Mouse (Mus musculus): Measurements from ENCODE around the gene Net1.
"Not testable (repeated sequence)": the region's sequence is repeated elsewhere in the genome, so short reads cannot be mapped to it uniquely, and the experiment has no call there.

The Net1 gene

DNA sequence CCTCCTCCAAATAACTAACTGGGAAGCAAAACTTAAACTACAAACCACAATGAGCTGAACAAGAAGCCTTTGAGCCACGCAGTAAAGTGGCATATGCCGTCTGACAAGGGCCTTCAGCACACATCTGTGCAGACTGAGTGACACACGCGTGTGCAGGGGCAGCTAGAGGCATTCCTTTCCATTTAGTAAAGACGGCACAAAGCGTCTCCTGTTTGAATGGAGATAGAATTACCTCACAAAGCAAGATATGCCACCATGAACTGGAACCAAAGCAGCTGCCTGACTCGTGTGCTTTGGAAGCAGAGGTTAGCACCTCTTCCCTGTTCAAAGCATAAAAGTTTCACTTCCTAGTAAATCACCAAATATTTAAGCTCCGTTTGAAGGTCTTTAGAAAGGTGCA lies 28.0 kb downstream of the Net1 start:
- DNase-seq (ENCODE audit: low spot score in 2 of 2) = no peak

DNA sequence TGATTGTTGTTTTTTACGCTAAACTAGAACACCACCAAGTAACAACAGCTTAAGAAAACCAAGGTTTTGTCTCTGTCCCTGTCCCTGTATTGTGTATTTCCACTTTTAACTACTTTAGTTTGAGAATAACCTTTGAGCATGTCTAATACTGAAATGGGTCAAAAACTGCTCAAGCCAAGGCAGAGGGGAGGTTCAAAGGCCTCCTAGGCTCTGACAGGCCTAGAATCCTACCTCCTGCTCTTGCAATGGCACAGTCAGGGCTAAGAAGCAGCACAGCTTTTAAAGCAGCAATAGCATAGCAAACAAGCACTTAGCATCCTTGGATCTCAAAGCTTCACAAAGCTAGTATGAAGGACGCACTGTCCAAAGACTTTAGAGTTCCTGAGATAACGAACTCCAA lies 28.9 kb downstream of the Net1 start:
- no peak for DNase-seq (ENCODE audit: low spot score in 2 of 2)

- DNase-seq (ENCODE audit: low spot score in 2 of 2) = no peak
Observed at GRCm38 (mm10) chr13:3886663-3887062, 31.4 kb downstream of the Net1 start.

DNA sequence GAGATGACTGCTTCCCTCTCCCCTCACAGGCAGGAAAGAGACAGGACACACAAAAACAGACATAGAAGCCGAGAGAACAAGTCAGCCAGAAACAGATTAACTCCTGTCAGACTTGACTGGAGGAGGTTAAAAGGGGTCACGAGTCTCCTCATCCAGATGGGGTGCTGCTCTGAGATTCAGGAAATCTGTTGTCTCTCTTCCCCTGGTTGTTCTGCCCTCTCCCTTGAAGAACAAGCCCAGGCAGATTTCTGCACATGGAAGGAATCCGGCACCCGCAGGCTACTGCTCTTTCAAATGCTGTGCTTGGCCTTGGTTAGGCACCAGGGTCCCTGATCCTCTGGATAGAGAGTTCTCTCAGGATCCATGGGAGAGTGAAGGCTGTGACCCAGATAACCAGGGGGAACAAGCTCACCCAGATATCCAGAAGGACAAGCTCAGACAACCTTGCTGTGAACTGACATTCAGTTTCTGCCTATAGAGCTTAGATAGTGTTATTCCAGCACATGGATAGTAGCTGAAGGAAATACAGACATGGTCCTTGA lies 40.3 kb downstream of the Net1 start:
- DNase-seq (ENCODE audit: low spot score in 2 of 2) = no peak

DNA sequence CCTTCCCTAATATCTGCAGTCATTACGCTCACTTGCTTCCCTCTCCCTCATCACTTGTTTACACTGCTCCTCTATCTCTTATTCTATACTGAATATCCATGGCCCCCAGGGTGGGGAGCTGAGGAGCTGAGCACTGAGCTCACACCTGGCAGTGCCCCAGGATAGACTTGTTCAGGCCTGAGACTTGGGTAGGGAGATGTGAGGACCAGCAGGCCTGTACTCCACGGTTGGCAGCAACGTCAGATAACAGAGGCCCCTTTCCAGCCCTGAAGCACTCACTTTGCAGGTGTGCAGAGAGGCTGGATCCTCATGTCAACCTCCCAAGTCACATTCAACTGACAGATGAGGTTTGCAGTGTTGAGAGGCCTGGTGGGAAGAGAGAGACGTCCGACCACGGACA lies 40.8 kb downstream of the Net1 start:
- DNase-seq (ENCODE audit: low spot score in 2 of 2) = no peak

DNA sequence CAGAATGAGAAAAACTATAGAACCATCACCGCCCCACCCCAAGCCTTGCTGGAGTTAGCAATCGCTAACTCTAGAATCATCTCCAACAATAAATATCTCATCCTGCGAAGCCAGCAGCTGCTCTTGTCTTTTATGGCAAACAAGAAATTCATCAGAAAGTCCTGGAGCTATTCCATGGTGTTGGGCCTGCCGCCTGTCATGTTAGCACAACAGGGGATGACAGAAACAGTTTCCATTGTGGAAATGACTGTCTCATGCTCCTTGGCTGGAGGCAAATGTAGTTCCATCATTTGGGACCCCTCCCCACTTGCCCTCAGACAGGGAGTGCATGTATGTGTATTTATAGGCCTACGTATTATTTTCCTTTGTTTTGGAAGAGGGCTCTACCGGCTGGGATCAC lies 41.6 kb downstream of the Net1 start:
- no peak for DNase-seq (ENCODE audit: low spot score in 2 of 2)

DNA sequence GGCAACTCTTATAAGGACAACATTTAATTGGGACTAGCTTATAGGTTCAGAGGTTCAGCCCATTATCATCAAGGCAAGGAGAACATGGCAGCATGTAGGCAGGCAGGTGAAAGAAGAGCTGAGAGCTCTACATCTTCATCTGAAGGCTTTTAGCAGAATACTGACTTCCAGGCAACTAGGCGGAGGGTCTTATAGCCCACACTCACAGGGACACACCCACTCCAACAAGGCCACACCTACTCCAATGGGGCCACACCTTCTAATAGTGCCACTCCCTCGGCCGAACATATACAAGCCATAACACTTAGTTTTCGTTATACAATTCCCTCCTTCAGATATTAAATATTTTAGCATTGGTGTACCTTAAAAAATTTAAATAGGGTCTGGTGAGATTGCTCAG lies 45.2 kb downstream of the Net1 start:
- DNase-seq (ENCODE audit: low spot score in 2 of 2) = no peak

GRCm38 (mm10) chr13:3869901-3870300 lies 48.1 kb downstream of the Net1 start:
- DNase-seq (ENCODE audit: low spot score in 2 of 2) = no peak

DNA sequence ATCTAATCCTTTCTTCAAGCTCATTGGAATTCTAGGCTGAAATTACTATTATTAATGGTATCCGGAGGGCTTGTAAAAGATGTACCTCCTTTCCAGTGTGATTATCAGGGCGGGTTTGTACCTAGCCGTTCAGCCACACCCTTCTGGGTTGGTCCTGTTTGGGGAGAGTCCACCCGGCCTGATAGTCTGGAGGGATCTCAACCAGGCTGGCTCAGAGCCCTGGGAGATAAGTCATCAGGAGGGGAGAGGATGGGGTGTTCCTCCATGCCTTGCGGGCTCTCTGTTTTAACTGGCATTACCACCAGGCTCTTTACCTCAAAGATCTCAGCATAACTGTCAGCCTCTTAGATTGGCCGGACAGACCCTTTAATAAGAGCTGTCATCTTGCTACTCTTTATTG lies 50.9 kb downstream of the Net1 start:
- DNase-seq (ENCODE audit: low spot score in 2 of 2) = no peak

DNA sequence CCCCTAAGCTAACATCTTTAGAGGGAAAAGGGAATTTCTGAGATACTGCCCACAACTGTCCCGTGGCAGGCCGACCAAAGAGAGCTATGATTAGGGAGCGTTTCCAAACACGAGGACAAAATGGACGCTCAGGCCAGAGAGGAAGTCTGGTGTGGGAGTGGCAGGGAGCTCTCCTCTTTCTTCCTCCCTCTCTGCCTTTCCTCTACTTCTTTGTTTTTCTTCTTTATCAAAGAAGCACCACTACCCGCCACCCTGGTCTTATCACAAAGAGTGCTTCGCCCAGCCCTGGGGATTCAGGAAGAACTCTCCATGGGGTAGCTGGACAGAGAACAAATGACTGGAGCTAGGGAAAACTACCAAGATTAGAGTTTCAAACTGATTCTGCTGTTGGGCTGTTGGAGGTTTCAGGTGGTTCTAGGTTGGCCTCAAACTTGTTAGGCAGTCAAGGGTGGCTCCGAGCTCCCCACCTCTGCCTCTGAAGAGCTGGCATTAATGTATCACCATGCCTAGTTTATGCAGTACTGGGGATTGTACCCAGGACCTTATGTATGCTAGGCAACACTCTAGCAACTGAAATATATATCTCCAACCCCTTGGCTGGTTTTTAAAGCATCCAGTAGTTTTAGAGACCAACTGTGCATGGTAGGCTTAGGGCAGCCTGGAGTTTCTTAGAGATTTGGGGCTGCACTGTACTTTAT lies 51.5 kb downstream of the Net1 start:
- DNase-seq (ENCODE audit: low spot score in 2 of 2) = no peak

- DNase-seq (ENCODE audit: low spot score in 2 of 2) = no peak
Observed at GRCm38 (mm10) chr13:3865648-3866354, 52.2 kb downstream of the Net1 start.

DNA sequence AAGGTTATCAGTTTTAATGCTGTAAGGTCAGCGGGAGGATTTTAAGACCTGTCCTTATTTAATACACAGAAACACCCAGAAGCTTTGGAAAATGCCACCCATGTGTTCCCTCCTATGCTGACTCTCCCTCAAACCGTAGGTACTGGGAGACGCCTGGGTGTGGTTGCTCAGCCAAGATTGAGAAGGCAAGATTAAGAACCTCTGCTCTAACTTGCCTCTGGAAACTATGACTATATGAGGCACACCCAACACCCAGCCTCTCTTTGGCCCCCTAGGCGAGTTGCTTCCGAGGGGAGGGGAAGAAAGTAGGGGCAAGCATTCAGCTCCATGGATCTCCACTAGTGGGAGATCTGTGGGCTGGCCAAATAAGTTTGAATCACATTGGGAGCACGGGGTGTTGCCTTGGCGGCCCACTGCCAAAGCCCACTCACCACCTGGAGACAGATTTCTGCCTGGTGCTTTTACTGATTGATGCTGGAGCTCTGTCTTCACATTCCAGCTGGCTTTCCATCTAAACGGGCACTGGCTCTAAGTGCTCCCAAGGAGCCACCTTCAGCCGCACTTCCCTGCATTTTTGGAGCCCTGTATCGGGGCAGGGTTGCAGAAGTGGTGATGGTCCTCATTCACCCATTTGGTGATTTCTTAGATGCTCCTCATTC lies 55.0 kb downstream of the Net1 start:
- no peak for DNase-seq (ENCODE audit: low spot score in 2 of 2)

- no peak for DNase-seq (ENCODE audit: low spot score in 2 of 2)
Observed at GRCm38 (mm10) chr13:3862325-3862724, 55.7 kb downstream of the Net1 start.

- no peak for DNase-seq (ENCODE audit: low spot score in 2 of 2)
Observed at GRCm38 (mm10) chr13:3861251-3861650, 56.8 kb downstream of the Net1 start.

DNA sequence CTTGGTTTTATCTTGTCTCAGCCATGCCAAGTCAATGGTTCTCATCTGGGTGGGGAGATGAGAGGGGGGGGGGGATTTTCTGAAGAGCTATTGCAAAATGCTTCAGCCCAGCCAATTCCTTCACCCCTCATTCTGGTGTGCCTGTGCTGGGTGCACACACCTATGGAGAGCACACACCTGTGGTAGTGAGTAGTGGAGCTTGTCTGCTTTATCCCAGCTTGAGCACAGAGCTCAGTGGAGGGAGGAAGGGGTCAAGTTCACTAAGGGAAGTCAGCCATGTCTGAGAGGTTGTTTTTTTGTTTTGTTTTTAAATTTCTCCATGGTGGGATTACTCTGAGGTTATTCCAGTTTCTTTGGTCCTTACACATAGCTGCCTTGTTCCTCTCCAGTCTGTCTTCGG lies 61.8 kb downstream of the Net1 start:
- DNase-seq (ENCODE audit: low spot score in 2 of 2) = no peak

GRCm38 (mm10) chr13:3854856-3855255 lies 63.2 kb downstream of the Net1 start:
- DNase-seq (ENCODE audit: low spot score in 2 of 2) = no peak

DNA sequence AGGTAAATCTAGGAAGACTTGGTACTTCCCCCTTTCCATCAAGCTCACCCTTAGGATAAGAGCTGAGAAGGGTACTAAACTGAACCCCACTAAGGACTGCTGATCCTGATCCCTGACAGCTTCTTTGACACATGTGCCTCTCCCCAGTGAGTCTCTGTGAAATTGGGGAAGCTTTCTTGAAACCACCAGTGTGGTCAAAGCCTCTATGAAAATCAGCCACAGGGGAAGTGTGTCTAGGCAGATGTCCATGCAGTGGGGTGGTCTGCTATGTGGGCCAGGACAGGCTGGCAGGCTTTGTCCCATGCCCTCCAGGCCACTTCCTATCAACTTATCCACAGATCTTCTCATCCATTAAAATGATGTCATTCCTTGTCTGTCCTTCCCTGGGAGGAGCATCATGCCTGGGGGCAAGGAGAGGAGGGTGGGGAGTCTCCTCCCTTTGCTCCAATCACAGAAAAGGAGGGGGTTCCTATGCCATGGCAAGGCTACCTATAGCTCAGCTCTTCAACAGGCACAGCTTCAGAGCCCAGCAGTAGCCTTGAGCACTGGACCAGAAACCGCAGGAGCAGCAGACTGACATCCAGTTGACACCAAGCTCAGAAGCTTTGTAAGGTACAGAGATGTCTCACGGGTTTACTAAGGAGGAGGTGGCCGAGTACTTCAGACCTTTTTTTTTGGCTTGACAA lies 64.2 kb downstream of the Net1 start, which contains the start of gene Calm5:
TSS of gene Calm5 (plus strand) at position 526 of the 686 bp plus-strand sequence.
- DNase-seq (ENCODE audit: low spot score in 2 of 2) = not testable (repeated sequence)

- DNase-seq (ENCODE audit: low spot score in 2 of 2) = no peak
Observed at GRCm38 (mm10) chr13:3850330-3850729, 67.7 kb downstream of the Net1 start.

DNA sequence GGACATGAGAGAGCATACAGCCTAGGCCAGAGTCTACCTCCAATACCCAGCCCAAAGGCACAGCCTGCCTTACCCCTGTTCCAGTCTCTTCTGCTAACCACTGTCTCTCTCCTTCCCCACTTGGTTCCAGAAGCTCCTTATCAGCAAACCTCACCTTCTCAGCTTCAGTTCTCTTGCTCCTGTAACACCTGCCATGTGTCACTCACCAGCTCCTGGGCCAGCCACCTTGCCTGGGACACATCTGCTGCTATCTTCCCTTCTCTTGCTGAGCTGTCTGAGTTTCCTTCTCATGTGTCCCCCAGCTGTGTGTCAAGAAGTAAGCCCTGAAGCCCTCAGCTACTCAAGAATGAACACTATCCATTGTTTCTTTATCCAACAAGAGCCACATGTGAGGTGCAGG lies 77.4 kb downstream of the Net1 start:
- not testable (repeated sequence) for DNase-seq (ENCODE audit: low spot score in 2 of 2)

DNA sequence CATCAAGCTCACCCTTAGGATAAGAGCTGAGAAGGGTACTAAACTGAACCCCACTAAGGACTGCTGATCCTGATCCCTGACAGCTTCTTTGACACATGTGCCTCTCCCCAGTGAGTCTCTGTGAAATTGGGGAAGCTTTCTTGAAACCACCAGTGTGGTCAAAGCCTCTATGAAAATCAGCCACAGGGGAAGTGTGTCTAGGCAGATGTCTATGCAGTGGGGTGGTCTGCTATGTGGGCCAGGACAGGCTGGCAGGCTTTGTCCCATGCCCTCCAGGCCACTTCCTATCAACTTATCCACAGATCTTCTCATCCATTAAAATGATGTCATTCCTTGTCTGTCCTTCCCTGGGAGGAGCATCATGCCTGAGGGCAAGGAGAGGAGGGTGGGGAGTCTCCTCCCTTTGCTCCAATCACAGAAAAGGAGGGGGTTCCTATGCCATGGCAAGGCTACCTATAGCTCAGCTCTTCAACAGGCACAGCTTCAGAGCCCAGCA lies 80.7 kb downstream of the Net1 start, which contains the start of gene Calm4:
TSS of gene Calm4 (plus strand) at position 446 of the 496 bp plus-strand sequence.
- DNase-seq (ENCODE audit: low spot score in 2 of 2) = not testable (repeated sequence)

GRCm38 (mm10) chr13:3833644-3834043 lies 84.4 kb downstream of the Net1 start:
- DNase-seq (ENCODE audit: low spot score in 2 of 2) = not testable (repeated sequence)

DNA sequence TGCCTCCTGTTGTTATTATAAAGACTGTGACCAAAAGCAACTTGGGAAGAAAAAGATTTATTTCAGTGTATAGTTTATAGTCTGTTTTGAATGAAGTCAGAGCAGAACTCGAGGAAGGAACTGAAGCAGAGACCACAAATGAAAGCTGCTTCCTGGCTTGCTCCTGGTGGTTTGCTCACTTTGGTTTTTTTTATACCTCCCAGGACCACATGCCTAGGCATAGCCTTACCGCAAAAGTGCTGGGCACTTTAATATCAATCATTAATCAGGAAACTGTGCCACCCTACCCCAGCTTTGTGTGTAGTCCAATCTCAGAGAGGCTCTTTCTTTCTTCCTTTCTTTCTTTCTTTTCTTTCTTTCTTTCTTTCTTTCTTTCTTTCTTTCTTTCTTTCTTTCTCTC lies 85.6 kb downstream of the Net1 start:
- DNase-seq (ENCODE audit: low spot score in 2 of 2) = no peak
